In the genomic region with DNA sequence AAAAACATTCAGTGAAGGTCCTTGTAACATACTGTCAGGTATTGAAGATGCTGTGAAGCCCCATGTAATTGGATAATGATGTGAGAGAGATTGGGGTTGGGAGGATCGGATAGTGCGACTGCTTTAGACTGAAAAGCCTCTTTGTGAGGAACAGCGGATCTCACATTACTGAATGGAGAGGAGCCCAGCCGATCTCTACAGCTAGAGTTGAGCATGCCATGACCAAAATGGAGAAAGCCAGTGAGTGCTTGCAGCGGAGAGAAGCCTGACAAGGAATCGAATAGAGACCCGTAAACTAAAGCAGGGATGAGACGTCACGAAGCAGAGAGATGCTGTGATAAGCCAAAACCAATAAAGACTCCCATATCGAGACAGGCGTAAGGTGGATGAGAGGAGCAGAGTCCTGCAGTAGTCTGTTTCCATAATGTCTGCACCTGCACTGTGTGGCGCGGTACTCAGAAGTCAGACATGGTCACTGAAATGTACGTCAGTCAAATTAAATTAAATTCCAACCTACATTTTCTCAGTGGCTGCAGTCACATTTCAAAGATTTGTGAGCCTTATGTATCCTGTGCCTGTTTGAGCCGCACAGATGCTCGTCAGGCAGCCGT, we compare ENCODE assay signal across 14 mouse cellular contexts. TPM values are rescaled to one million over a fixed set of nuclear protein-coding genes. Genes with fewer than 3 reads are reported as not detected.
DNase-seq lines count a peak whose midpoint lies in the region; ATAC-seq and TF ChIP-seq lines count a peak whose summit lies in the region.
"Had no signal": no experiment of that assay in that cellular context is flagged by ENCODE, and none has a peak within 500 bp of the region (broad histone marks: within the 10 kb centered on the region; RNA-seq: fewer than 3 reads in every experiment).

No protein-coding gene starts in this region.

- peak; percentile 81 for ATAC-seq in frontal cortex, adult (ENCODE audit: low TSS enrichment)
- ATAC-seq in forebrain, postnatal 0 days = peak; percentile 62
- 0 out of 2 replicates have a peak, but pooled peaks have one; percentile 56 for ATAC-seq in neural tube, embryonic 14.5 days (ENCODE audit: low read depth)

- DNase-seq in frontal cortex, postnatal 25 days (ENCODE audit: low spot score in 2 of 2) = no peak
- DNase-seq in forebrain, postnatal 0 days = peak; percentile 41
- no peak for DNase-seq in midbrain, embryonic 10.5 days (ENCODE audit: low spot score)
- DNase-seq in lung, adult 18-20 months = no peak
- DNase-seq in urinary bladder, postnatal 14 days (ENCODE audit: low spot score) = no peak
- DNase-seq in natural killer cell, adult 2 months (ENCODE audit: low spot score in 2 of 2) = no peak
- DNase-seq: cerebellum, adult 11-12 months; heart, adult 18-20 months; heart, postnatal 10 days; lung, postnatal 36 days; thymus, postnatal 4 days had no signal

- H3K27ac ChIP-seq in forebrain, postnatal 0 days (ENCODE audit: low read depth, low read length) = no peak overlapping the region
- peak overlapping the region; percentile 75 for H3K27ac ChIP-seq in midbrain, embryonic 10.5 days (replicated peaks)
- H3K27ac ChIP-seq in neural tube, embryonic 14.5 days (ENCODE audit: low read depth, low read length) = no peak overlapping the region
- H3K27ac ChIP-seq: left cerebral cortex, adult 2 months had no signal

- H3K9ac ChIP-seq in forebrain, postnatal 0 days = peak overlapping the region; percentile 15; the same call in 1 of the 2 replicates
- no peak overlapping the region for H3K9ac ChIP-seq in neural tube, embryonic 14.5 days (replicated peaks; ENCODE audit: low read depth, low read length)

- H3K4me1 ChIP-seq in forebrain, postnatal 0 days (ENCODE audit: insufficient read depth) = no peaks in the 10 kb centered on the region
- H3K4me1 ChIP-seq in midbrain, embryonic 10.5 days = peaks cover 42% of the 10 kb centered on the region
- H3K4me1 ChIP-seq in neural tube, embryonic 14.5 days (ENCODE audit: control insufficient read depth, insufficient read depth, low read length) = peaks cover 3% of the 10 kb centered on the region; the same call in 1 of the 2 replicates

- H3K4me3 ChIP-seq in forebrain, postnatal 0 days (ENCODE audit: low read depth, low read length) = no peak overlapping the region
- peak overlapping the region; percentile 26; the same call in 1 of the 2 replicates for H3K4me3 ChIP-seq in midbrain, embryonic 10.5 days
- no peak overlapping the region for H3K4me3 ChIP-seq in neural tube, embryonic 14.5 days (ENCODE audit: low read depth, low read length)
- H3K4me3 ChIP-seq: left cerebral cortex, adult 2 months had no signal

- peak overlapping the region; percentile 33 for H3K4me2 ChIP-seq in forebrain, postnatal 0 days (ENCODE audit: low read depth)
- no peak overlapping the region; the same call in 1 of the 2 replicates for H3K4me2 ChIP-seq in neural tube, embryonic 14.5 days (ENCODE audit: low read depth, low read length)

- no peak for TF ChIP-seq CTCF in forebrain, postnatal 0 days (IDR thresholded peaks at IDR 0.05; ENCODE audit: low read depth)

- H3K9me3 ChIP-seq in forebrain, postnatal 0 days (ENCODE audit: low read length) = no peaks in the 10 kb centered on the region
- H3K9me3 ChIP-seq in midbrain, embryonic 10.5 days (replicated peaks) = peaks cover 9% of the 10 kb centered on the region; the same call in 1 of the 2 replicates
- H3K9me3 ChIP-seq in neural tube, embryonic 14.5 days (ENCODE audit: control insufficient read depth, low read length) = no peaks in the 10 kb centered on the region

- no peaks in the 10 kb centered on the region for H3K36me3 ChIP-seq in forebrain, postnatal 0 days (ENCODE audit: insufficient read depth)
- H3K36me3 ChIP-seq in midbrain, embryonic 10.5 days = peaks cover 24% of the 10 kb centered on the region
- no peaks in the 10 kb centered on the region for H3K36me3 ChIP-seq in neural tube, embryonic 14.5 days (ENCODE audit: control insufficient read depth, insufficient read depth, low read length)

- WGBS in forebrain, postnatal 0 days = 26% methylated on average over 17 of the region's 17 CpGs
- 43% methylated on average over 17 of the region's 17 CpGs for WGBS in midbrain, embryonic 10.5 days
- 49% methylated on average over 17 of the region's 17 CpGs for WGBS in neural tube, embryonic 14.5 days

- no peaks in the 10 kb centered on the region for H3K27me3 ChIP-seq in forebrain, postnatal 0 days (ENCODE audit: insufficient read depth, low read length)
- H3K27me3 ChIP-seq in midbrain, embryonic 10.5 days (ENCODE audit: low read depth, poor library complexity, severe bottlenecking) = no peaks in the 10 kb centered on the region
- H3K27me3 ChIP-seq in neural tube, embryonic 14.5 days (ENCODE audit: control insufficient read depth, insufficient read depth, low read length) = no peaks in the 10 kb centered on the region

RNA-seq across cellular contexts. Expression of a gene that starts 22.9 kb away (rescaled TPM):
- 7.8 and 16.2 TPM in 2 replicates for total RNA-seq in forebrain, postnatal 0 days (2014; rRNA removed)
- 1.1 and 1.8 TPM in 2 replicates for polyA plus RNA-seq in forebrain, postnatal 0 days (2015; fragmentation: Nextera tagmentation; extraction: Ambion mirVana)
- polyA plus RNA-seq in midbrain, embryonic 10.5 days (2016; fragmentation: Nextera tagmentation; extraction: Ambion mirVana) = 17.5 and 18.9 TPM in 2 replicates
- 4.1 and 6.7 TPM in 2 replicates for polyA plus RNA-seq in neural tube, embryonic 14.5 days (2014; fragmentation: Nextera tagmentation; extraction: Ambion mirVana)
